Mouse (Mus musculus): ENCODE measurements around the gene Armc9. TPM values are rescaled to one million over a fixed set of nuclear protein-coding genes. Genes with fewer than 3 reads are reported as not detected.

Armc9 gene
- polyA plus RNA-seq, 1 experiment from 2014 or later: 20.5 TPM

- no peak for ATAC-seq (ENCODE audit: low read depth)
- no peak overlapping the region for H3K4me2 ChIP-seq (ENCODE audit: low read depth, low read length)
- no peaks in the 10 kb centered on the region for H3K27me3 ChIP-seq (ENCODE audit: control insufficient read depth, insufficient read depth, low read depth, low read length)
- WGBS: 31% methylated on average over 4 of the region's 4 CpGs
- H3K36me3 ChIP-seq (ENCODE audit: control insufficient read depth, insufficient read depth, low read length): no peaks in the 10 kb centered on the region
- no peak overlapping the region for H3K4me3 ChIP-seq (ENCODE audit: low read length)
- H3K27ac ChIP-seq (ENCODE audit: low read length): no peak overlapping the region
- no peaks in the 10 kb centered on the region for H3K9me3 ChIP-seq (ENCODE audit: control insufficient read depth, low read length)
- no peaks in the 10 kb centered on the region for H3K4me1 ChIP-seq (replicated peaks; ENCODE audit: control insufficient read depth, insufficient read depth, low read length)
- H3K9ac ChIP-seq (ENCODE audit: low read length): no peak overlapping the region
Observed at GRCm38 (mm10) chr1:86294472-86294871, 139.9 kb downstream of the Armc9 start.

- H3K36me3 ChIP-seq (ENCODE audit: control insufficient read depth, insufficient read depth, low read length): no peaks in the 10 kb centered on the region
- 41% methylated on average over 2 of the region's 2 CpGs for WGBS
Observed at GRCm38 (mm10) chr1:86300093-86300492, 145.5 kb downstream of the Armc9 start.

GRCm38 (mm10) chr1:86300731-86301130 is 146.2 kb downstream of the Armc9 start:
- peaks cover 11% of the 10 kb centered on the region for H3K27me3 ChIP-seq (ENCODE audit: control insufficient read depth, insufficient read depth, low read depth, low read length)
- H3K36me3 ChIP-seq (ENCODE audit: control insufficient read depth, insufficient read depth, low read length): no peaks in the 10 kb centered on the region
- no peaks in the 10 kb centered on the region for H3K9me3 ChIP-seq (ENCODE audit: control insufficient read depth, low read length)
- H3K4me1 ChIP-seq (replicated peaks; ENCODE audit: control insufficient read depth, insufficient read depth, low read length): peaks cover 10% of the 10 kb centered on the region
- no peak overlapping the region for H3K9ac ChIP-seq (ENCODE audit: low read length)
- ATAC-seq (ENCODE audit: low read depth): no peak
- no peak overlapping the region for H3K27ac ChIP-seq (ENCODE audit: low read length)
- H3K4me2 ChIP-seq (ENCODE audit: low read depth, low read length): no peak overlapping the region
- no peak overlapping the region for H3K4me3 ChIP-seq (ENCODE audit: low read length)
- 52% methylated on average over 7 of the region's 7 CpGs for WGBS

More at GRCm38 (mm10) chr1:86300093-86300492, 145.5 kb downstream of the Armc9 start:
- Histone ChIP-seq H3K4me1 (replicated peaks; ENCODE audit: control insufficient read depth, insufficient read depth, low read length) (peaks cover 10% of the 10 kb centered on the region), H3K9me3 (ENCODE audit: control insufficient read depth, low read length) (no peaks in the 10 kb centered on the region), H3K27me3 (ENCODE audit: control insufficient read depth, insufficient read depth, low read depth, low read length) (peaks cover 11% of the 10 kb centered on the region), H3K9ac (ENCODE audit: low read length) (no peak overlapping the region), H3K27ac (ENCODE audit: low read length) (no peak overlapping the region), H3K4me2 (ENCODE audit: low read depth, low read length) (no peak overlapping the region), H3K4me3 (ENCODE audit: low read length) (no peak overlapping the region)
- no peak for ATAC-seq (ENCODE audit: low read depth)

- no peaks in the 10 kb centered on the region for H3K9me3 ChIP-seq (ENCODE audit: control insufficient read depth, low read length)
- peaks cover 10% of the 10 kb centered on the region for H3K4me1 ChIP-seq (replicated peaks; ENCODE audit: control insufficient read depth, insufficient read depth, low read length)
- H3K36me3 ChIP-seq (ENCODE audit: control insufficient read depth, insufficient read depth, low read length): no peaks in the 10 kb centered on the region
- H3K9ac ChIP-seq (ENCODE audit: low read length): no peak overlapping the region
- 43% methylated on average over 6 of the region's 6 CpGs for WGBS
- no peak overlapping the region for H3K27ac ChIP-seq (ENCODE audit: low read length)
- ATAC-seq (ENCODE audit: low read depth): no peak
- no peak overlapping the region for H3K4me2 ChIP-seq (ENCODE audit: low read depth, low read length)
- peaks cover 11% of the 10 kb centered on the region for H3K27me3 ChIP-seq (ENCODE audit: control insufficient read depth, insufficient read depth, low read depth, low read length)
- no peak overlapping the region for H3K4me3 ChIP-seq (ENCODE audit: low read length)
Observed at GRCm38 (mm10) chr1:86301221-86302091, 146.9 kb downstream of the Armc9 start.

- H3K27ac ChIP-seq (ENCODE audit: low read length): peak within 1 kb of the TSS; percentile 26; the same call in 1 of the 2 replicates
- H3K9ac ChIP-seq (ENCODE audit: low read length): peak within 1 kb of the TSS; percentile 69
- peaks cover 10% of the 10 kb centered on the region for H3K4me1 ChIP-seq (replicated peaks; ENCODE audit: control insufficient read depth, insufficient read depth, low read length)
- peaks cover 11% of the 10 kb centered on the region for H3K27me3 ChIP-seq (ENCODE audit: control insufficient read depth, insufficient read depth, low read depth, low read length)
- no peaks in the 10 kb centered on the region for H3K9me3 ChIP-seq (ENCODE audit: control insufficient read depth, low read length)
- 32% methylated on average over 6 of the region's 6 CpGs for WGBS
- H3K4me3 ChIP-seq (ENCODE audit: low read length): peak within 1 kb of the TSS; percentile 67
- H3K4me2 ChIP-seq (ENCODE audit: low read depth, low read length): peak within 1 kb of the TSS; percentile 98
- no peaks in the 10 kb centered on the region for H3K36me3 ChIP-seq (ENCODE audit: control insufficient read depth, insufficient read depth, low read length)
- ATAC-seq (ENCODE audit: low read depth): no peak
Observed at GRCm38 (mm10) chr1:86302532-86302931, 148.0 kb downstream of the Armc9 start, which contains the start of gene B3gnt7. TSS of gene B3gnt7 (plus strand) at chr1:86302832.

- H3K4me1 ChIP-seq (replicated peaks; ENCODE audit: control insufficient read depth, insufficient read depth, low read length): peaks cover 12% of the 10 kb centered on the region
- peak; percentile 90 for ATAC-seq (ENCODE audit: low read depth)
- under 1% methylated on average over 64 of the region's 65 CpGs for WGBS
- H3K4me3 ChIP-seq (ENCODE audit: low read length): peak overlapping the region; percentile 67
- H3K27ac ChIP-seq (ENCODE audit: low read length): peak overlapping the region; percentile 26; the same call in 1 of the 2 replicates
- H3K9me3 ChIP-seq (ENCODE audit: control insufficient read depth, low read length): no peaks in the 10 kb centered on the region
- H3K27me3 ChIP-seq (ENCODE audit: control insufficient read depth, insufficient read depth, low read depth, low read length): peaks cover 11% of the 10 kb centered on the region
- no peaks in the 10 kb centered on the region for H3K36me3 ChIP-seq (ENCODE audit: control insufficient read depth, insufficient read depth, low read length)
- H3K9ac ChIP-seq (ENCODE audit: low read length): peak overlapping the region; percentile 69
- H3K4me2 ChIP-seq (ENCODE audit: low read depth, low read length): peak overlapping the region; percentile 98
Observed at GRCm38 (mm10) chr1:86303063-86303872, 148.7 kb downstream of the Armc9 start.

- WGBS: 2% methylated on average over 16 of the region's 16 CpGs
- H3K27me3 ChIP-seq (ENCODE audit: control insufficient read depth, insufficient read depth, low read depth, low read length): peaks cover 11% of the 10 kb centered on the region
- ATAC-seq (ENCODE audit: low read depth): peak; percentile 1; the same call in 1 of the 2 replicates
- peaks cover 13% of the 10 kb centered on the region for H3K4me1 ChIP-seq (replicated peaks; ENCODE audit: control insufficient read depth, insufficient read depth, low read length)
- H3K9me3 ChIP-seq (ENCODE audit: control insufficient read depth, low read length): no peaks in the 10 kb centered on the region
- no peak overlapping the region for H3K27ac ChIP-seq (ENCODE audit: low read length)
- peak overlapping the region; percentile 69 for H3K9ac ChIP-seq (ENCODE audit: low read length)
- peak overlapping the region; percentile 67 for H3K4me3 ChIP-seq (ENCODE audit: low read length)
- no peaks in the 10 kb centered on the region for H3K36me3 ChIP-seq (ENCODE audit: control insufficient read depth, insufficient read depth, low read length)
- H3K4me2 ChIP-seq (ENCODE audit: low read depth, low read length): peak overlapping the region; percentile 98
Observed at GRCm38 (mm10) chr1:86303873-86304250, 149.3 kb downstream of the Armc9 start.

GRCm38 (mm10) chr1:86306686-86307085 is 152.1 kb downstream of the Armc9 start:
- H3K4me1 ChIP-seq (replicated peaks; ENCODE audit: control insufficient read depth, insufficient read depth, low read length): peaks cover 10% of the 10 kb centered on the region
- ATAC-seq (ENCODE audit: low read depth): no peak
- WGBS: 73% methylated on average over 3 of the region's 3 CpGs
- no peaks in the 10 kb centered on the region for H3K36me3 ChIP-seq (ENCODE audit: control insufficient read depth, insufficient read depth, low read length)
- no peak overlapping the region for H3K4me2 ChIP-seq (ENCODE audit: low read depth, low read length)
- H3K27me3 ChIP-seq (ENCODE audit: control insufficient read depth, insufficient read depth, low read depth, low read length): peaks cover 11% of the 10 kb centered on the region
- H3K27ac ChIP-seq (ENCODE audit: low read length): no peak overlapping the region
- H3K9me3 ChIP-seq (ENCODE audit: control insufficient read depth, low read length): no peaks in the 10 kb centered on the region
- no peak overlapping the region for H3K9ac ChIP-seq (ENCODE audit: low read length)
- no peak overlapping the region for H3K4me3 ChIP-seq (ENCODE audit: low read length)

GRCm38 (mm10) chr1:86307177-86307762 is 152.7 kb downstream of the Armc9 start:
- H3K9ac ChIP-seq (ENCODE audit: low read length): no peak overlapping the region
- H3K36me3 ChIP-seq (ENCODE audit: control insufficient read depth, insufficient read depth, low read length): no peaks in the 10 kb centered on the region
- H3K4me2 ChIP-seq (ENCODE audit: low read depth, low read length): no peak overlapping the region
- H3K4me3 ChIP-seq (ENCODE audit: low read length): no peak overlapping the region
- no peak overlapping the region for H3K27ac ChIP-seq (ENCODE audit: low read length)
- H3K27me3 ChIP-seq (ENCODE audit: control insufficient read depth, insufficient read depth, low read depth, low read length): peaks cover 11% of the 10 kb centered on the region
- WGBS: 87% methylated on average over 7 of the region's 7 CpGs
- H3K4me1 ChIP-seq (replicated peaks; ENCODE audit: control insufficient read depth, insufficient read depth, low read length): peaks cover 10% of the 10 kb centered on the region
- ATAC-seq (ENCODE audit: low read depth): no peak
- no peaks in the 10 kb centered on the region for H3K9me3 ChIP-seq (ENCODE audit: control insufficient read depth, low read length)
